Mouse (Mus musculus) retina, embryonic 14.5 days (tissue): ENCODE results near the gene Yeats4.
"Not testable (repeated sequence)": the region's sequence is repeated elsewhere in the genome, so short reads cannot be mapped to it uniquely, and the experiment has no call there.

Source experiments
- DNase-seq: peaks from one replicate; pipeline ENCODE4 v3.0.0-alpha.2; 2015; ENCODE audit warnings: low spot score

Yeats4 gene

DNA sequence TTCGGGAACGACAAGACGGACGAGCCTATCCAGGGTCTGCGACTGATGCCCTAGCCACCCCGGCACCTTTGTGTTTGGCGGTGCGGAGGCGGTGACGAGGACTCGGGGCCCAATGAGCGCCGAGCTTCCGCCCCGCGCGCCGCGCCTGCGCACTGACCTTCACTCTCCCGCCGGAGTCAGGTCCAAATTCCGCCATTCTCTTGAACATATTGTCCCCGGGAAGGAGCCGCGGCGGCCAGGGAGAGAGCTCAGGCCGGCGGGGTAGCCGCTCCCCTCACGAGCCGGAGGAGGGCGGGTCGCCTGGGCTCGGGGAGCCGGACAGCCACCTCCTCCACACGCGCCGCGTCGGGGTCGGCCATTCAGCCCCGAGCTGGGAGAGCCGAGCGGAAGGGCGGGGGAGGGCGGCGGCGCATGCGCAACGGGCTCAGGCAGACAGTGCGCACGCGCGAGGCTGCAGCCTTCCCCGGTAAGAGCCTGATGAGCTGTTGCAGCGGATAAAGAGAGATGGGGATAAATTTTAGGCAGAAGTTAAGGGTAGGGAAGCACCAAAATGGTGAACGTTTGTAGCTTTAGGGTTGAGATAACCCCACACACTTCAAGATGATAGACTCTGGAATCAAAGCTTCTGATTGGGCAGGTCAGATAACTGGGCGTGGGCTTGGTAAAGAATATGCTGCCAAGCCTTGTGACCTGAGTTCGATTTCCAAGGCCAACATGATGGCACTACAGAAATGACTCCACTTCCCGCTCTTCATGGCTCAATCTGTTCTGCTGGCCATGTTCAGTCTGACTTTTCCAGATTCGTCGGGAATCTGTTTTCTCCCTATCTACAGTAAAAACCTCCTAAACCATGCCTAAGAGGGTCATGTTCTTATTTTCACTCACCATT is at the start of gene Yeats4:
Gene Yeats4, minus strand, starts transcription at position 406 of the 889 bp plus-strand sequence.
- DNase-seq: peak; percentile 96

DNA sequence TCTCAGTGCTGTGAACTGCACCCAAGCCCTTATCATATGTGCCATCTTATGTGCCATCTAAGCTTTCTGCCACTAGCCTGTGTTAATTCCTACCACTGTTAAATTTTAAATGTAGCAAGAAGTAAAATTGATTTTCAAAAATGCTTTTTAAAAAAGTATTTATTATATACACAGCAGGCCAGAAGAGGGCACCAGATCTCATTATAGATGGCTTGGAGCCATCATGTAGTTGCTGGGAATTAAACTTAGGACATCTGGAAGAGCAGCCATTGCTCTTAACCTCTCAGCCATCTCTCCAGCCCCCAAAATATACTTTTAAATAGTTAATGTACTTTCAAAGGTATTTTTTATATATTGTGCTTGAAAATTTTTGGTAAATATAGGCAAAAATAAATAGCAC is 47.7 kb upstream of the Yeats4 start:
- DNase-seq: peak; percentile 35

DNA sequence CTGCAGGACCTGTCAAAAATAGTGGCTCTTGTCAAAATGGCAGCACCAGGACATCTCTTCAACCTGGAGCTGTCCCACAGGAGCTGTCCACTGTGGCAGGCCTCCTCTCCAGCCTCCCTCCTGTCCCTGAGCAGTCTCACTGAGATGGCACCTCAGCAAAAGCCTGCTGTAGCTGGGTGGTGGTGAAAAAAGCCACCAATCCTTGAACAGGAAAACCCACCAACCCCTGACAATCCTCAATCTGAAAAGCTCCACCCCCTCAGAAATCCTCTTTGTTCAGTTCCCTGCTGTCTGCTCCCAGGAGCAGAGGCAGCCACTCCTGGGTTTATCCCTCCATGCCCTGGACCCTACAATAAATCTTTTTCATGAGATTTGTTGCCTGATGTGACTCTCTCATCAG is 35.6 kb upstream of the Yeats4 start:
- no peak for DNase-seq

DNA sequence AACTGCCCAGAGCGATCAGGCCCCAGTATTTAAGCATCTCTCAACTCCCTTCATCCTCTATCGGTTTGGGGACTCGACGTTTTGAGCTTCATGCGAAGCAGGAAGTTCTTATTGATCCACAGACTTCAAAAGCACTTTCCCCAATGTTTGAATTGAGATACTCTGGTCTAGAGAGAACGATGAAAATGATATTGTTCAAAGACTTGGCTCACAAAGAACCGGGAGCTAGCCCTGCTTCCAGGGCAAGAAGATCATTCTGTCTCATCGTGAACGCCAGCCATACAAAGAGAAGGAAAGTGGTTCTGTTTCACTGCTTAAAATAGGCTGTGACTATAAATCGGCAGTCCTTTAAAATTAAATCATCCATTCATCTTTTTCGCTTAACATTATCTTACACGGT is 14.3 kb upstream of the Yeats4 start, which contains the start of gene 9530003J23Rik:
Gene 9530003J23Rik, minus strand, starts transcription at position 101 of the 400 bp plus-strand sequence.
- no peak for DNase-seq

DNA sequence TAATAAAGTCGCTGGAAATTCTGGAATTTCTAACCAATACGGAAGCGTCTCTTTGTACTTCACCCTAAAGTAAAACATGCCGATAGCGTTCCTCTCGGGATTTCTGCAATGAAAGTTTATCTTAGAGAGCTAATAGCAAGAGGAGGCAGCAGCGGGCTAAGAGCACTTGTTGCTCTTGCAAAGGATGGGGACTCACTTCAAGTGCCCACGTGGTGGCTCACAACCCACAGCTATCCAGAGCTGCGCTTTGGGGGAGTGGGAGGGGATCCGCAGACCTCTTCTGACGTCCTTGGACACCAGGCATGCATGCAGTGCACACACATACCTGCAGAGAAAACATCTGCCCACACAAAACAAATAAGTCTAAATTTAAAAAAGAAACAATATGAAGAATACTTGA is 11.6 kb upstream of the Yeats4 start:
- no peak for DNase-seq

DNA sequence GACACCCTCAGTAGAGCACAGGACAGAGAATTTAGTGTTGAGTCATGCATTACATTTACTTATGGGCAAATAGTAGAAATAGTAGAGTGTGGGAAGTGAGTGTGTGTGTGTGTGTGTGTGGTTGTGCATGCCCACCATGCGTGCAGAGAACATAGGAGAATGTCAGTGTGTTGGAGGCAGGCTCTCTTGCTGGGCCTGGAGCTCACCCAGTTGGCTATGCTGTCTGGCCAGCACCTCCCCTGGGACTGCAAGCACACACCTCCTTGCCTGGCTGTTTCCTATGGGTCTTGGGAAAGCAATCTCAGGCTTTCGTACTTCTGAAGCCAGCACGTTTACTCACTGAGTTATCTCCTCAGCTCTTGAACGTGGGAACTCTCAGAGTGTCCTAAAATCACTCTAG is 10.5 kb upstream of the Yeats4 start:
- DNase-seq: no peak

DNA sequence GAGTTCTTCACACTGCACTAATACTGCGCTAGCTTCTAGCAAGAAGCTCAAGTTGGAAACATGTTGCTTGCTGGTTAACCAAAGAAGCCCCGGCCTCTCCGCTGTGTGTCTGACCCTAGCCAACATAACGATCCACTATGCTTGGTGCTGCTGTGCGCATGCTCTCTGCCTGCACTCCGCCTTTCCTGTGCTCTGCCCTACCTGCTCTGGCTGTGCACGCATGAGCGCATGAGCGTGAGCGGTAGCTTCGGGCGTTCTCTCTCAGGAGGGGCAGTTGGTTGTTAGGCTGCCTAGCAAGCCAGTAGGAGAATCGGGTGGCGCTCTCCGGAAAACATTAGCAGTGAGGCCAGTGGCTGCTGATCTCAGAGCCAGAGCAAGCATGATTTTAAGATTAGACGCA is 5.5 kb upstream of the Yeats4 start:
- DNase-seq: no peak

DNA sequence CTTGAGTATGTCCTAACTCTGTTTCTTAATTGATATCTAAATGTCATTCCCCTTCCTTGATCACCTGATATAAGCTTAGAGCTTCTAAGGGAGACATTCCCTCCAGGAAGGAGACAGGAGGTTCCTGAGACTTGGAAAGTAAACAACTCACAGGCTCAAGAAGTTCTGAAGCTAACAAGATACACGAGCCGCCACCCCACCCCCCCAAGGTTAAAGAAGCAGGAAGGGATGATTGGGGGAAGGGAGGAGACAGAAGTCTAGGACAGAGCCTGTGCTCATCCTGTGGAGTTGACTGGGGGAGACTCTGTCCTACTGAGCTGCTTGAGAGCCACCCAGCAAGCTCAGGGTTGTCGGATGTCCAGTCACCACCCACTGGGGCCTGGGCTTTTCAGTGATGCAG is 1.7 kb upstream of the Yeats4 start:
- DNase-seq: no peak

DNA sequence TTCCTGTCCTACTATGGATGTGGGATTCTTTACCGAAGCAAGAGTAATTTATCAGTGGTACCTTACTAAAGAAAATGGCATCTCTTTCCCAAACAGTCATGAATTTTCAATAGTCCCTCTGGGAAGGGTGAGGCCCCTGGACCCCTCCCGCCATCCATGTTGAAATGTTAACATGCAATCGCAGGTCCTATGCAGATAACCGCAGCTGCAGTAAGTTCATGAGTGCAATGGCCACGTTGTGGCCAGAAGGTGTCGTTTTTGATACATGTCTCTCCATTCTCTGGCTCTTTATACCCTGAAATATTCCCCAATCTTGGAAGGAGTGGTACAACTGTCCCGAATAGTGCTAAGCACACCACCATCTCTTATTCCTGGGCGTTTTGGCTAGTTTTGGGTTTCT is 787 bp upstream of the Yeats4 start:
- no peak for DNase-seq

DNA sequence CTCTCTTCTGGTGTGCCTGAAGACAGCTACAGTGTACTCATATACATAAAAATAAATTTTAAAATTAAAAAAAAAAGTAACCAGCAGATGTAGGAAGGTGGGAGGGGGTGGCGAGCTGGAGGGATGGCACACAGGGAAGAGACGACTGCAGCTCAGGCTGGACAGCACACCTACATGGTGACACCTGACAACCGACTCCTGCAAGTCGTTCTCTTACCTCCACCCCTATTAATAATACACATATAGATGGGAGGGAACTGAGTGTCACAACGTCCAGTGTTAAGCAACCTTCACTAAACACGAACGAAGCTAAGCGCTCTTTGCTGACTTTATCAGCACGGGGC is 577 bp downstream of the Yeats4 start:
- no peak for DNase-seq

DNA sequence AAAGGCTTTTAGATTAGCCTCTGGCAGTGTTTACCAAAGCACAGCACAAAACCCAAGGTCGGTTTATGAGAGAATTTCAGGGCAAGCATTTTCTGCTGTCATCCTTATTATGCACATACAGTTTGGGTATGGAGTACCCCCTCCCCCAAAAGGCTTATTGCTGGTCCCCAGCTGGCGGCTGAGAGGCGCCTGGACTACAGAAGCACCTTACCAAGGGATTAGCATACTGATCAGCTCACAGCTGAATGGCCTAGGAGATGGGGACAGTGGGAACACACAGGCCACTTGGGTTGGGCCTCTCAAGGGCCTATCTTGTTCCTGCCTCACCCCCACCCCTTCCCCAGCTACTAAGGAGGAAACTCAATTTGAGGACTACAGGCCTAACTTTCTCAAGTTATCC is 1.5 kb downstream of the Yeats4 start:
- peak; percentile 23 for DNase-seq

DNA sequence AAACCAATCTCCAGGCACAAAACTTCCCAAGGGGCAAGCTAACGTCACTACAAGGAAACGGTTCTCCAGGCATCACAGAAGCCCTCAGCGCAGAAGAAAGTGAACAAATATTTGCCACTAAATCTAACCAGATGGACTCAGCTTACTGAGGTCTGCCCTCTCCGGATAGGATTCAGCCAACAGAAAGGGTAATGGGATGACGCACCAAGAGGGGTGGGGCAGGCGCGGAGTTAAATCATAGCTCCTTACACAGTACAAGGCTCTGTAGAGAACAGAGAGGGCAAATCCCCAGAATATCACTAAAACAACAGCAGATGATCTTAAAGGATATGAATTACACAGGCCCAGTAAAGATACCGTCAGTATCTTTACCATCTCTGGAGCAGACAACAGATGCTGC is 6.0 kb downstream of the Yeats4 start:
- DNase-seq: no peak

DNA sequence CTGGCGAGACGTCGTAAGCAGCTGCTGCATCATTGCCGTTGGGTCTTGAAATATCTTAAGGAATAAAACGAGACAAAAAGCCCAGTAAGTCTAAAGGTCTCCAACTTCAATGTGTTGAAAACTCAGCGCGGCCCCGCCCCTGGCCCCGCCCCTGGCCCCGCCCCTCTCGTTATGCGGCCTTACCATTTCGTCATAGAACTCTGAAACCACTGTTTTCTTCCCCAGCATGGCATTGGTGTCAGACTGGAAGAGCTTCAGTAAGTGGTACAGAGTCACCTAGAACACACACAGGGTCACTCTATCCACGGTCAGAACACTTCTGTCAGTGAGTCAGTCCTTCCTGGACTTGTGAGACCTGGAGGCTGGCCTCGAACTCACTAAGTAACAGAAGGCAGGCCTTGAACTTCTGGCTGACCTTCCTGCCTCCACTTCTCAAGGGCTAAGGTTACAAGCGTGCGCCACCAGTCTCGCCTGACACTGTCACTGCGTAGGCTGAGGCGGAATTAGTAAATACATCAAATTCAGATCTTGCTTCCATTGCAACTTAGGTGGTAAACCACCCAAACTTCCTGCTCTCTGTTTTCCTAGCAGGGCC is 7.0 kb downstream of the Yeats4 start:
- no peak for DNase-seq

DNA sequence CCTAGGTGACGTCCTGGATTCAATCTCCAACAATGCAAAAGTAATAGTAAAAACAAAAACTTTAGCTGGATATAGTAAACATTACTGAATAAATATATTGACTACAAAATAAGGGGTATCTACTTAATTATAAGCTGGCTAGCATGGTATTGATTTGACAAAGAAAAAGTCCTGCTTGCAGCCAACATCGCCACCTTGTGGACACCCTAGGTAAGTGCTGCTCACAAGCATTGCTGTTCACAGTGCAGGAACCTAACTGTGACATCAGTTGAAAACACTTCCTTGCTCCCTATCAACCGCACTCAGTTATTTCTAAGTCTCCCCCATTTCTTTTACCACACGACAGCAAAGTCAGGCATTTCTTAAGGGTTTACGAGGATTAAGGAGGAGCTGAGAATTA is 7.5 kb downstream of the Yeats4 start:
- peak; percentile 75 for DNase-seq

DNA sequence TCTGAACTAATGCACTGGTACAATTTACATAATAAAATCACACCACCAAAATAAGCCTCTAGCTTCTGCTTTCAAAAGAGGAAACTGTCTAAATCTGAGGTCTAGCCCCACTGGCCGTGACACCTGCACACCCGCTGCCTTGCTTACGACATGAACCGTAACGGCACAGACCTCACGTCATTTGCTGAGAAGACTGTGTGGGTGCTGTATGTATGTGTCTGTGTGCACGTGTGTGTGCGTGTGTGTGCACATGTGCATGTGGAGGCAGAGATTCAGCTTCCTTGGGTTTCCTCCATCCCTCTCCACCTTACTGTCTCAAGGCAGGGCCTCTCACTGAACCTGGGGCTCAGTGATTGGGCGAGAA is 8.2 kb downstream of the Yeats4 start:
- no peak for DNase-seq

DNA sequence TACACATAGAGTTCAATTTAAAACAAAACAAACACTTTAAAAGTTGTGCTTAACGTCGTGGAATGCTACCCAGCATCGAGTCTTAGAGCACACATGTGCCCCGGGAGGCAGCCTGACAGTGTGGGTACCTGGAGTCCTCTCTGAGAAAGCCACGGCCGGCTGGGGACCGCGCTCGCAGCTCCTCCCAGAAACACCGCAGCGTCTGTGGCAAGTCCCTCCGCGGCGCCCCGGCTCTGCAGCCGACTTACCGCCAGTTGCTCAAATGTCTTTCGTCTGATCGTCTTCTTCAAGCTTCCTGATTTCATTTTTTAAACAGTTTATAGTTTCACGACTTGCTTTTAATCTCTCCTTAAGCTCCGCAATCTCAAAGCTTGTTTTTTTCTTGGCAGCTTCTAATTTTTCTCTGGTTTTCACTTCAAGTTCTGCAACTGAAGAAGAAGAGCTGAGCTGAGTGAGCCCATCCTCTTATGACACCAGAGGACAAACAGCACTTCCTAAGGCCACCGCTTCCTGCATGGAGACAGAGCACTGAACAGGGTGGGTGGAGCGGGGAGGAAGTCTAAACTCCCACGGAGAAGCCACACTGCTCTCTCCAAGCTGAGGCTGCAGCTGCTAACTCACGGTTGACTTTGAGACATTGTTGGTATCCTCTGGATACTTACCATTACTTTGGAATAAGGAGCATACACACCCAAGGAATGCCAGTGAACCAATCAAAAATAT is 8.7 kb downstream of the Yeats4 start:
- DNase-seq: no peak

DNA sequence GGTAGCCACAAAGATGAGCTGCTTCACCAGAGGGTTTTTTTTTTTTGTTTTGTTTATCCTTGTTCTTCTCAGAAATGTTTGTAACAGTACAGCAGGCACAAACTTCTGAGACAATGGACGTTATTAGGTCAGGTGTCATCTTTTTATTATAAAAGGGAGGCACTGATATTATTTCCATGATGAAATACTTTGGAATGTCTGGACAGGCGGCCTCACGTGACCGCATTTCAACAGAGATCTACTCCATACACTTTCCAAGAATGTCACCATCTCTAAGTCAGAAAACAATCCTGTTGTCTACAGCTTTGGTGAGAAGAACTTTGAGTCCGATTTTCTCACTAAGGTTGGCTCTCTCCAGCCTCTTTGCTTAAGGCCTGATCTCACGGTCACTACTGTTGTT is 13.3 kb downstream of the Yeats4 start:
- no peak for DNase-seq

DNA sequence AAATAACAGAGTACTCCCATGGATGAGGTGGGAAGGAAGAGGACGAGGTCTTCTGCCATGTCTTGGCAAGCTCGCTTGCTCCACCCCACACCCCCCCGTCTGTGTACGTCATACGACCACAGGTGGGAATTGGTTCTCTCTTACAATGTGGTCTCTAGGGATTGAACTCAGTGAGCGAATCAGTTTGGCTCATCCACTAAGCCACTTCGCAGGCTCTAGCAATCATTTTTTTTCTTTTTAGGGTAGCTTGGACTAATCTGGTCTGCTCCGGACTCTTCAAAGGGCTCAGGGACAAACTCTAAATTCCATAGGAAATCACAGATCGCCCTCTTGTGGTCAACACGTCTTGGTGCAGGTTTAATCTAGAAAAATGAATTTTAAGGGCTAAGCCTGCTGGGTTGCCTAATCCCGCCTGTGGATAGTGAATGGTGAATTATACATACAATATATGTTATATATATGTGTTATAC is 14.8 kb downstream of the Yeats4 start:
- DNase-seq: peak; percentile 91

DNA sequence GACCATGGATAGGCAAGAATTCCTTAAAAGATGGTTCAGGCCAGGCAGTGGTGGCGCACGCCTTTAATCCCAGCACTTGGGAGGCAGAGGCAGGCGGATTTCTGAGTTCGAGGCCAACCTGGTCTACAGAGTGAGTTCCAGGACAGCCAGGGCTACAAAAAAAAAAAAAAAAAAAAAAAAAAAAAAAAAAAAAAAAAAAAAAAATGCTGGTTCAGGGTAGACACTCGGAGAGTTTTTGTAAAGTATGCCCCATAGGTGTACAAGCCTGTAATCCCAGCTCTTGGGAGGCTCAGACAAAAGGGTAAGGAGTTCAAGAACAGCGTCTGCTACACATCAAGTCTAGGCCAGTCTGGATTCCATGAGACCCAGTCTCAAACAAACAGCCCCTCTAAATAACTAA is 15.5 kb downstream of the Yeats4 start:
- not testable (repeated sequence) for DNase-seq

DNA sequence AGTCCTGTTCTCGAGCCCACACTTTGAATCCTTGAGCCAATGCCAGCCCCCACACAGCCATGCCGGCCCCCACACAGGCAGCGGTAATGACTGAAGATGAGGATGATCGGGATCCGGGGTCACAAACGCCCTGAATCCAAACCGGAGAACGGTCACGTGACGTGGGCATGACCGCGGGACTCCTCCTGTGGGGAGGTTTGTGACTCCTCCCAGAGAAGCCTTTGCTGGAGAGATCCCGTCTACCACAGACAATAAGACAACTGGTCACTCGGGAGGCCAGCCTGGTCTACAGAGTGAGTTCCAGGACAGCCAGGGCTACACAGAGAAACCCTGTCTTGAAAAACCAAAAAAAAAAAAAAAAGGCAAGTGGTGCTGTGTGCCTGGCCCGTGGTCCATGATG is 16.1 kb downstream of the Yeats4 start:
- DNase-seq: no peak

DNA sequence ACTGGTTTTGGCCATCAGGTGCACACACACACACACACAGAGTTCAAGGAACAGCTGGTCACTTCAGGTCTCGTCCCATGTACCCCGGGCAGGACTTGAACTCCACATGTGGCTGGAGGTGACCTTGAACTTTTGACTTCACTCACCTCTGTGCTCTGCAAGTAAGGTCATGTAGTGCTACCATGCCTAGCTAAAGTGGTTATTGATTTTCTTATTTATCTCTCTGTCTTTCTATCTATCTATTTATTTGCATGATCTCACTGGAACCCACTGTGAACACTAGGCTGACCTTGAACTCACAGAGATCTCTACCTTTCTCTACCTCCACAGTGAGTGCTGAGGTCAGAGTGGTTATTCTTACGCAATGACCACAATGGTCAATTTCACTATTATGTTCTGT is 18.2 kb downstream of the Yeats4 start:
- no peak for DNase-seq

DNA sequence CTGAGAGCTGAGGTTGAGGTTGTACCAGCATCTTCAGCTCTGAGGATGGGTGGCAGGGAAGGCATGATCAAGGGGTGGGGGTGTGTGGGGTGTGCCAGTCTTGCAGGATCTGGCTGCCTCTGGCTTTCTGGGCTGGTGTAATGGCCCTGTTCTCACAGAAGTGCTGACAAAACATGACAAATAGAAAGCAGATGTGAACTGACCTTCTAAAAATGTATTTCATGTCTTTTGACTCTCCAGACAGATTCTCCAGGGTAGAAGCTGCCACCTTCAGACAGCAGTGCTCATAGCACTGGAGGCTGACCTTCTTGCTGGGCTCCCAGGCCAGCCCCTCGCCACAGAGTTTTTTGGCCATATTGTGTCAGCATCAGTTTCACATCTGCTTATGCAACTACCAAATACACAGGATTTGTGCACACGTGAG is 20.7 kb downstream of the Yeats4 start:
- DNase-seq: no peak

DNA sequence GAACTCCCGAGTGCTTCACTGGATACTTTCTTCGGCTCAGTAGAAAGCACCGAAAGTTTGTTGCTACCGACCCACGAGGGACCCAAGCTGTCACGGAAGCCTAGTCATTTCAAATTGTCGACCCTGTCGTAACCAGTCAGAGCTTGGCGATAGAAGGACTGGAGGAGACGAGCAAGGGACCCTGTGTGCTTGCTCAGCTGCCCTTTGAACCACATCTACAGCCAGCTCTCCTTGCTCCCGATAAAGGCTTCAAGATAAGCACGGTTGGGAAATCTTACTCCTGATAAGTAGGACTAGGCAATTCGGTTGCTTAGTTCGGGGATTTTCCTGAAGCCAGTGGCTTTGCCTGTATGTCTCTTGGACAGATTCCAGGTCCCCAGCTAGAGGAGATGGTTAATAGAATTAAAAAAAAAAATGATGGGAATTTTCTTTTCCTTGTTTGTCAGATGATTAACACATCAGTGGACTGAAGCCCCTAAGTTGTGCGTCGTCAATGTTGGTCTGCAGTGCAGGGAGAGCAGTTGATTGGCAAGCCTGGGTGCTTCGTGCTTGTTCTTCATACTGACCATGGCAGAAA is 21.2 kb downstream of the Yeats4 start:
- no peak for DNase-seq
